Mouse (Mus musculus): Measurements from ENCODE around the gene Ssr1. TPM values are rescaled to one million over a fixed set of nuclear protein-coding genes. Genes with fewer than 3 reads are reported as not detected.

The Ssr1 gene
- polyA plus RNA-seq (2017; shearing (Covaris generic)) = 87.6 TPM

DNA sequence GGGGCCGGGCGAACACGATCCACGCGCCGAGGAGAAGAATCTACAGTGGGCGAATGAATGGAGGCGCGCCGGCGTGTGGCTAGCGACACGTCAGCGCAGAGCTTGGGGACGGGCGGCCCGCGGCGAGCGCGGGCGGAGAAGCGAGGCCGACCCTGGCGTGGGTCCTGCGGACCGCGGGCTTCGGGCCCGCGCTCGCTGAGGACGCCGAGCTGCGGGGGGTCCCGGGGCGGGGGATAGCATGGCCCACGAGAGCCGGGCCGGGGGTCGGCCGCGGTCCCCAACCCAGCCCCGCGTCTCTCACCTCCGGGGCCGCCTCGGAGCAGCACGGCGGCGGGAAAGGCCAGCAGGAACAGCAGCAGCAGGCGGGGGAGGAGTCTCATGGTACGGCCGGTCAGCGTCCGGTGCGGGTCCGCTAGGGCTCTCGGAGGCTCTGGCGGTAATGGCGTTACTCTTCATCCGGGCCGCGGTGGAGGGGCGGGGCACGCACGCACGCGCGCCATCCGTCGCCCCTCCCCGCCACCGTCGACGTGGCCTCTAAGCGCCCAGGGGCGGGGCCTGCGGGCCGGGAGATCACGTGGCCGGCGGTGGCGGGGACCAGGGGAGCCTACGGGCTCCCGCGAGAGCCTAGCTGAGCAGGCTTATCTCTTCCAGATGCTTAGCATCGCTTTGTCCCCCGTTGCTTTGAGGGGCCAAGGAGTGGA is at the start of gene Ssr1:
Gene Ssr1, minus strand, starts transcription at position 514 of the 701 bp plus-strand sequence.

DNA sequence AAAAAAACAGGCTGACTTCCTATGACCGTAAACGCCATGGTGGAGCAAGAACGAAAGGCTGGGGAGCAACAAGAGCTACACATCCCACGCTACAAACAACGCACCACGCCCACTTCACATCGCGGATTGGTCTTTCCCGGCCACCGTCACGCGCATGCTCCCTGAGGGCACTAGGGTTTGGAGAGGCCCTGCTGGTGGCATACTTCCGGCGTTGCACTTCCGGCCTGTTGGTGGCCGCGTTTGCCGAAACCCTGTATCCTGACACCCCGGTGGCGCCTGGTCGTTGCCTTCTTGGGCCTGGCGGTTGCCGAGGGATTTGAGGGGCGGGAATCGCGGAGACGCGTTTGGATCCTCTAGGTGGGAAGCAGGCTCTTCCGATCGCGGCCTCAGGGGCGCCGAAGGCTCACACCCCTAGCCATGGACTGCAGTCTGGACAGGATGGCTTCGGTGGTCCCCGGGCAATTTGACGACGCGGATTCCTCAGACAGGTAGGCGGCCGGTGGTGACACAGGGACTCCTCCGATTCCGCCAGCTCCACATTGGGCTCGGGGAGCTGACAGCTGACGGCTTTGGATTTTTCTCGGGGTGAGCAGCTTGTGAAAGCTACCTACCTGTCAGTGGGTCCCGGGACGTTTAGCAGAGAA is 43.1 kb upstream of the Ssr1 start, which contains the start of gene Cage1:
Gene Cage1, minus strand, starts transcription at position 26 of the 644 bp plus-strand sequence.

DNA sequence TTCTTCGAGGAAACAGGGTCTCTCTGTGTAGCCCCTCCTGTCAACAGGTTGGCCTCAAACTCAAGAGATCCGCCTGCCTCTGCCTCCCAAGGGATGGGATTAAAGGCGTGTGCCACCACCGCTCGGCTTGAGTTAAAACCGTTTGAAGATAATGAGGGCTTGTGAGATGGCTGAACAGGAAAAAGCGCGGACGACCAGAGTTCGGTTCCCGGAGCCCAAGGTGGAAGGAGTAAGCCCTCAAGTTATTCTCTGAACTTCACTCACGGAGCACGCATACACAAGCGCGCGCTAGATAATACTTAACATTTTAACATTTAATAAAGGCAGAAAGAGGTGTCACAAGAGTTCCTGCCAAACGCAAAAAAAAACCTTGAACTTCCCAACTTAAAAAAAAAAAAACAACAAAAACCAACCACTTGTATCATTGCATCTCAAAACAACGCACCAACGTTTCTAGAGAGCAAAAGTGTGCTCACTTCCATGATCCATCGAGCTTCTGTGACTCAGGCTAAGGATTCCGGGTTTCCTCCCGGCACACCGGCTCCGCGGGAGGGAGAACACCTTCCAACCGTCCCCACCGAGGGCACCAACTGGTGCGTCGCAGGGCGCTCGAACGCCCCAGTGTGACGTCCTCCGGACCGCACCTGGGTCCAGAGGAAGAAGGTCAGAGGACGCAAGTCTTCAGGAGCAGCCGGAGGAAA is 42.5 kb upstream of the Ssr1 start, which contains the start of gene Riok1:
Gene Riok1, plus strand, starts transcription at position 653 of the 701 bp plus-strand sequence.

Other genes starting within 250 kb of the Ssr1 start
- gene Rreb1, start 215.8 kb downstream of the Ssr1 start, polyA plus RNA-seq (2017; shearing (Covaris generic)) = 14.5 TPM
- gene Riok1, start 42.8 kb upstream of the Ssr1 start, polyA plus RNA-seq (2017; shearing (Covaris generic)) = 93.1 TPM
- 1.1 TPM for gene Cage1, start 42.9 kb upstream of the Ssr1 start, polyA plus RNA-seq (2017; shearing (Covaris generic))
- 0.18 TPM for gene Dsp, start 157.1 kb upstream of the Ssr1 start, polyA plus RNA-seq (2017; shearing (Covaris generic))
- gene Snrnp48, start 210.7 kb upstream of the Ssr1 start, polyA plus RNA-seq (2017; shearing (Covaris generic)) = 76.7 TPM